Mouse (Mus musculus): ENCODE results near the gene Tubb5.

- TF ChIP-seq CTCF (IDR thresholded peaks at IDR 0.05; ENCODE audit: borderline replicate concordance, extremely low read depth, insufficient read depth, insufficient read length) = no peak
- peak; percentile 15; the same call in 1 of the 2 replicates for TF ChIP-seq POLR2A (IDR thresholded peaks at IDR 0.05; ENCODE audit: borderline replicate concordance, extremely low read depth, insufficient read depth, insufficient read length, poor library complexity, severe bottlenecking)
Measured at GRCm38 (mm10) chr17:35822964-35823937, 14.9 kb downstream of the Tubb5 start, which contains the start of gene Flot1.

All from brain, embryonic 14.5 days (tissue).